Mouse (Mus musculus) thymus, adult 2 months (tissue): ENCODE data around the gene Rrn3. TPM values are rescaled to one million over a fixed set of nuclear protein-coding genes. Genes with fewer than 3 reads are reported as not detected.
A peak's percentile ranks its signal among the peaks of the same experiment; 100 is the strongest.

ENCODE experiments used
- DNase-seq: peaks from one replicate; pipeline ENCODE4 v3.0.0; 2021
- H3K27ac ChIP-seq: fragments of 200-500 bp; 2 replicates; pipeline ENCODE4 v1.5.1; 2012; ENCODE audit warnings: low read length, control low read depth; ENCODE audit not compliant: control insufficient read depth, insufficient read depth
- H3K27me3 ChIP-seq: fragments of 200-500 bp; 2 replicates; pipeline ENCODE4 v1.6.1; 2012; ENCODE audit warnings: mild to moderate bottlenecking, low read length, moderate library complexity, mixed read lengths; ENCODE audit not compliant: control insufficient read depth, insufficient read depth
- H3K36me3 ChIP-seq: fragments of 200-500 bp; 2 replicates; pipeline ENCODE4 v1.6.1; 2012; ENCODE audit warnings: mild to moderate bottlenecking, low read length, moderate library complexity; ENCODE audit not compliant: control insufficient read depth, insufficient read depth
- H3K4me1 ChIP-seq: fragments of 200-500 bp; replicated peaks from 2 replicates; pipeline ENCODE4 v1.6.1; 2012; ENCODE audit warnings: low read length; ENCODE audit not compliant: control insufficient read depth, insufficient read depth
- H3K4me3 ChIP-seq: fragments of 200-500 bp; 2 replicates; pipeline ENCODE4 v1.5.1; 2012; ENCODE audit warnings: mild to moderate bottlenecking, low read length, control low read depth, moderate library complexity; ENCODE audit not compliant: control insufficient read depth, insufficient read depth
- CTCF ChIP-seq: fragments of 200-500 bp; IDR thresholded peaks from 2 replicates; pipeline ENCODE4 v1.5.1; 2012; ENCODE audit warnings: mild to moderate bottlenecking, control low read depth, low read length, moderate library complexity, borderline replicate concordance; ENCODE audit not compliant: control insufficient read depth, poor library complexity, insufficient read depth; ENCODE audit errors: extremely low read depth
- POLR2A ChIP-seq: fragments of 200-500 bp; IDR thresholded peaks from 2 replicates; pipeline ENCODE4 v1.6.1; 2012; ENCODE audit warnings: mild to moderate bottlenecking, low read length, control low read depth, moderate library complexity; ENCODE audit not compliant: control insufficient read depth, poor library complexity, insufficient read depth; ENCODE audit errors: extremely low read depth
- WGBS: fragments of 180-500 bp; shearing (Covaris S2); methylation state at CpG from one replicate; pipeline ENCODE4 v1.1.7; 2018; 5-methylcytosine and 5-hydroxymethylcytosine counted together
- polyA plus RNA-seq: library from polyadenylated mRNA; depleted of rRNA; stranded (reverse); fragments of >200 nt; gene quantifications from 2 replicates; pipeline ENCODE4 v1.2.3, GENCODE M21; 2012

Rrn3 gene
- polyA plus RNA-seq, 1 experiment = 13.6 TPM

DNA sequence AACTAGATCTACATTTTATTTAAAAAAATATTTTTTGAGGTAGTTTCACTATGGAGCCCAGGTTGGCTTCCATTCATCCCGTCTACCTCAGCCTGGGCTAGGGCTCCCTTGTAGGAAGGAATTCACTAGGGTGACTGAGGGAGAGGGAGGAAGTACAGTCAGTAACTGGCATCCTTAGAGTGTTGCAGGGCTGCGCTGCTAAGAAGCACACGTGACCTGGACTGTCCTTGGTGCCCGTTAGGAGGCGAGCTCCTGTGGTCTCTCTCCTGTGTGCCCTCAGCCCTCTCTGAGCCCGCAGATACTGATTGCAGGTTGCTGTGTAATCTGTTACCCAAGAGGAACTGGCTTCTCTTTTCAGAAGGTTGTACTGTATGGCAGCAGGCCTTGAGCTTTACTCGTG, 27.9 kb downstream of the Rrn3 start:
- H3K36me3 ChIP-seq = peaks cover 79% of the 10 kb centered on the region

DNA sequence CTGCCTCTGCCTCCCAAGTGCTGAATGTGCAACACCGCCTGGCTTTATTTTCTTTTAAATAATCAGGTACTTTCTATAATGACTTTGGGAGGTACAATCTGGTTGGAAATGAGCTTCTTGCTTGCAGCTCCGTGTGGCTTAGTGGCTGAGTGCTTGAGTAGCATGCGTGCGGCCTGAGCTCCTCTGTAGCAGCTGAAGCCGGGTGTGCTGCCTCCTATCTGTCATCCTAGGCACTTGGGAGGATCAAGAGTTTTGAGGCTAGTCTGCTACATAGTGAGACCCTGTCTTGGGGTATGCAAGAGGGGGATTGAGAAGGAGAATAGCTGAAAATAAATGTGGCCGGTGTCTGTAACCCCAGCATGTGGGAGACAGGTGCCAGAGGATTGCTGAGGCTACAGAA, 31.6 kb downstream of the Rrn3 start:
- no peak overlapping the region for H3K4me3 ChIP-seq
- 97% methylated on average over 6 of the region's 6 CpGs for WGBS
- DNase-seq = no peak
- H3K4me1 ChIP-seq = no peaks in the 10 kb centered on the region
- no peak overlapping the region for H3K27ac ChIP-seq
- TF ChIP-seq CTCF = no peak
- no peak for TF ChIP-seq POLR2A
- H3K27me3 ChIP-seq = no peaks in the 10 kb centered on the region
- peaks cover 54% of the 10 kb centered on the region for H3K36me3 ChIP-seq

More for the DNA sequence above, 27.9 kb downstream of the Rrn3 start:
- Histone ChIP-seq H3K27me3 (no peaks in the 10 kb centered on the region), H3K4me1 (no peaks in the 10 kb centered on the region), H3K27ac (no peak overlapping the region), H3K4me3 (no peak overlapping the region)
- TF ChIP-seq POLR2A = no peak
- no peak for TF ChIP-seq CTCF
- no peak for DNase-seq
- WGBS = 100% methylated on average over 7 of the region's 7 CpGs

DNA sequence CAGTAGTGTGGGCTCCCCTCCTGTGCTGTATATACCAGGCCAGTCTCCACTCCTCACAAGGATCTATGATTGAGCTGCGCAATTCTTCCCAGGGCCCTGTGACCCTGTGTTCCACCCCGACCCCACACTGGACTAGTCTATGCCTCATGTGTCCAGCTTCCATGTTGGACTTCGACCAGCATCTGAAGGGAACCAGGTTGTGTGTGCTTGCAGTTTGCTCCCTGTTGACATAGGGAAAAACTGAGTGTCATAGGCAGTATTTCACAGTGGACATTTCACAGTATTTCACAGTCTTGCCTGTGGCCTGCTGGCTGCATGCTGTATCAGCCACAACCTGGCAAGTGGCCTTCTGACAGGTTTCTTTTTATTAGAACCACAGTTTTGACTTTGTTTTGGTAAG, 32.7 kb downstream of the Rrn3 start:
- Histone ChIP-seq H3K36me3 (peaks cover 48% of the 10 kb centered on the region), H3K27me3 (no peaks in the 10 kb centered on the region), H3K27ac (no peak overlapping the region), H3K4me1 (no peaks in the 10 kb centered on the region; the same call in 1 of the 2 replicates), H3K4me3 (no peak overlapping the region)
- no peak for DNase-seq
- no peak for TF ChIP-seq POLR2A
- no peak for TF ChIP-seq CTCF
- WGBS = 95% methylated on average over 3 of the region's 3 CpGs

DNA sequence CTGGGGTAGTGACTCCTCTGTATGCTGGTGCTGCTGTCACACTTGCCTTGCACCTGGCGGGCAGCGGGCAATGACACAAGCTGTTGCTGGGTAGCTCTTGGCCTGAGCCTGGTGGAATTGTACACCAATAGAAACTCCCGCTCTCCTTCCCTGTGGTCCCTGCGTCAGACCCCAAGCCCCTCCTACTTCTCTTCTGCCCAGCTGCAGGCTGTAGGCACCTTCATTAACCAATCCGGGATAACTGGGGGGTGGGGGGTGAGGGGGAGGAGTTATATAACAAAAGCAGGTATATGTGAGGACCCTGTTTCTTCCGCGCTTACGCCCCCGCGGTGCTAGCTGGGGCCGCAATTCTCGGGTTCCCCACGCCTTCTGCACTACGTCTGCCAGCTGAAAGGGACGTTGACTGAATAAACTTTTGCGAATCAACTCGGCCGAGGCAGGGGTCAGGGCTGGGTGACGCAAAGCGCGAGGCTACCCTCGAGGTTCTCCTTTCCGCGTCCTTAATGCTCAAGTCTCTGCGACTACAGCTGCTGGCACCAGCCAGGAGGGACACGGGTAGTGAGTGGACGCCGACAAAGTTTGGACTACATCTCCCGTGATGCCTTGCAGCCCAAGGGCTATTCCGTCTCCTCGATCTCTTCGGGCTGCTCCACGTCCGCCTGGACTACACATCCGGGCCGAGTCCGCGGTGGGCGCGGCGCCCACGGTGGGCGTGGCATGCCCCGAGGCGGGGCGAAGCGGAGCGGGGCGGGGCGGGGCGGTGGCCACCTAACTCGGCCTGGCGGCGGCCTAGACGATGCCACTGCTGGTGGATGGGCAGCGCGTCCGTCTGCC, 38.3 kb downstream of the Rrn3 start, which contains the start of gene Ntan1:
TSS of gene Ntan1 (plus strand) at position 286 of the 834 bp plus-strand sequence.
- no peaks in the 10 kb centered on the region; the same call in 1 of the 2 replicates for H3K36me3 ChIP-seq
- TF ChIP-seq POLR2A = peak; percentile 41
- no peak for TF ChIP-seq CTCF
- H3K27me3 ChIP-seq = no peaks in the 10 kb centered on the region
- DNase-seq = peak; percentile 93
- H3K27ac ChIP-seq = peak within 1 kb of the TSS; percentile 72
- peak within 1 kb of the TSS; percentile 61 for H3K4me3 ChIP-seq
- under 1% methylated on average over 58 of the region's 58 CpGs for WGBS
- peaks cover 7% of the 10 kb centered on the region for H3K4me1 ChIP-seq

DNA sequence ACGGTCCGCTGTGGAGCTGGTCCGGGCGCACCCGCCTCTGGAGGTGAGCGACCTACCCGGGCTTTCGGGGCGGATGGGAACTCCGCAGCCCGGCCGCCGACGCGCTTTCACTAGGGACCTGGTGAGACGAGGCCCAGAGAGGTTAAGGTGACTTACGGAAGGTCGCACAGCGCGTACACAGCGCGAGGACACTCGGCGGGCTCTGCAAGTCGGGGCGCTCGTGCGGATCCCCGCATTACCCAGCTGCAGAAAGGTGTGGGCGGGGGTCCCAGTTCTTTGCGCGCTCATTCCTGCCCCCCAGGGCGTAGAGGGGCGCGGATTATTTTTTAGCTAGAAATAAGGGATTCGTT, 38.9 kb downstream of the Rrn3 start:
- TF ChIP-seq POLR2A = no peak
- no peak for TF ChIP-seq CTCF
- Histone ChIP-seq H3K27me3 (no peaks in the 10 kb centered on the region), H3K27ac (peak overlapping the region; percentile 8; the same call in 1 of the 2 replicates), H3K4me3 (peak overlapping the region; percentile 61), H3K4me1 (peaks cover 7% of the 10 kb centered on the region), H3K36me3 (no peaks in the 10 kb centered on the region)
- no peak for DNase-seq
- under 1% methylated on average over 36 of the region's 36 CpGs for WGBS

DNA sequence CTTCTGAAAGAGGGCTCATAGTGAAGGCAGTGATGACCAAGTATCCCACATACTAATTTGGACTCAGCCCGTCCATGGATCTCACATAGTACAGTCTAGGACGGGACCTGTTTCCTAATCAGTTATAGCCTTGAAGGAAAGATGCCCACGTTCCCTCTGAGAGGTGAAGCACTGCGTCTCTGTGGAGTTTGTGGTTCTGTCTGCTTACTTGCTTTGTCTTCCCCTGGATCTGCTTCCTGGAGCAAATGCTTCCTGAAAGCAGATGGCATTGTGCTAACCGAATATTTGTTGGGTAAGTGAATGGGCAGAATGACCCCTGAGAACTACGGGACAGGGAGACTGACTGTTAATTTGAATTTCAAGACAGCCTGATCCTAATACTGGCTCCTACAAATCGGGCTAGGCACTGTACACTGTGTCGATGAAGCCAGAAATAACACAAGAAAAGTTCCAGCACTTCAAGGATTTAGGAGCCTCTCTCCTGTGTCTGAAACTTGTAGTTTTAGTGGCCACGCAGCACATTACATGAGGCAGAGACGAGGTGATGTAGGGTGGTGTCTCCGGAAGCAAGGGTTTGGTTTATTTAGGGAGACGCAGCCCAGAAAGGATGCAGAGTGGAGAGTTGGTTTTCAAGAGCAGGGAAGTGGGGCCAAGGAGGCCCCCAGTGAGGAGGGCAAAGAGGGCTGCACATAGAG, 39.4 kb downstream of the Rrn3 start:
- Histone ChIP-seq H3K4me3 (peak overlapping the region; percentile 61), H3K4me1 (peaks cover 7% of the 10 kb centered on the region), H3K36me3 (no peaks in the 10 kb centered on the region), H3K27me3 (no peaks in the 10 kb centered on the region), H3K27ac (0 out of 2 replicates have a peak overlapping the region, but pooled peaks have one; percentile 8)
- peak; percentile 10 for DNase-seq
- TF ChIP-seq CTCF (no peak), POLR2A (no peak)
- 8% methylated on average over 12 of the region's 12 CpGs for WGBS

DNA sequence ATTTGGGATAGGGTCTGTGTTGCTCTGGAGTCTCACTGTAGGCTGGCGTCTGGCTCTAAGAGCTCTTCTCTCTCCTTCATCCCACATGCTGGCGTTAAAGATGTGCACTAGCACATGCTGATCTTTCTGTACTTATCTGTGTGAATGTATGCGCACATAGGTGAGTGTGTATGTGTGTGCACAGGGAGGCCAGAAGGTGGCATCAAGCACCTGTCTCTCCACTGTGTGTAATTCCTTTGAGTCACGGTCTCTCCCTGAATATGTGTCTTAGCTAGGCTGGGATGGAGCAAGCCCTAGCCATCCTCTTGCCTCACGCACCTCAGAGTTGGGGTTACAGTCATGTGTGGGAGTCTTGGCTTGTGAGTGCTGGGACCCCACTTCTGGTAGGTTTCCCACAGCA, 40.3 kb downstream of the Rrn3 start:
- no peak for TF ChIP-seq CTCF
- TF ChIP-seq POLR2A = no peak
- Histone ChIP-seq H3K4me3 (no peak overlapping the region), H3K27ac (no peak overlapping the region), H3K36me3 (no peaks in the 10 kb centered on the region), H3K27me3 (no peaks in the 10 kb centered on the region), H3K4me1 (peaks cover 7% of the 10 kb centered on the region)
- 96% methylated on average over 5 of the region's 5 CpGs for WGBS
- no peak for DNase-seq
